Mouse (Mus musculus) heart, postnatal 36 days (tissue): Measurements from ENCODE around the gene Wrap53. TPM values are rescaled to one million over a fixed set of nuclear protein-coding genes. Genes with fewer than 3 reads are reported as not detected.
"Not testable (repeated sequence)": the region's sequence is repeated elsewhere in the genome, so short reads cannot be mapped to it uniquely, and the experiment has no call there.

Experiments used
- DNase-seq, 2 experiments: peaks; one replicate each; pipeline ENCODE4 v3.0.0; 2021 to 2022
- intact Hi-C: fragments of 180-260 bp; cut with DNase I; formaldehyde crosslinking; loops from one replicate; pipeline ENCODE4 v1.15.1; 2025
- total RNA-seq, 2 experiments: library from RNA; stranded (reverse); gene quantifications; 2 replicates each; pipeline ENCODE4 v1.2.3; 2021

Gene Wrap53
- total RNA-seq, 2 experiments from 2014 or later: 5.1 to 6.3 TPM

DNA sequence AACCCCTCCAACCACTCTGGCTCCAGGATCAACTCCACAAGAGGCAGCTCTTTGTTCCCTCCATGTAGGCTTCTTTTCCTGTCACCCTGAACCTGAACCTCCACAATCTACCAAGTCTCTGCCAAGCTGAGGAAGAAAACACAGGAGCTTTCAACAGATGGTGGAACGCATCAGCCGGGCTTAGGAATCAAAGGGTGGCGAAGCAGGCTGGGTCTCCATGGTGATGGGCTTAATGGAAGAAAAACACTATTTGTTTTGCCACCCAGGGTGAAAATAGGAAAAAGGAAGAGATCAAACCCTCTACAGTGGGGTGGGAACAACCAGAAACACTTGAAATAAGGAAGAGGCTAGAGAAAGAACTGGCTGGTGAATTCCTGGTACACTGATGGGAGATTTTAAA, 36.5 kb downstream of the Wrap53 start:
- no peak for DNase-seq
- intact Hi-C loops: no loop called here

DNA sequence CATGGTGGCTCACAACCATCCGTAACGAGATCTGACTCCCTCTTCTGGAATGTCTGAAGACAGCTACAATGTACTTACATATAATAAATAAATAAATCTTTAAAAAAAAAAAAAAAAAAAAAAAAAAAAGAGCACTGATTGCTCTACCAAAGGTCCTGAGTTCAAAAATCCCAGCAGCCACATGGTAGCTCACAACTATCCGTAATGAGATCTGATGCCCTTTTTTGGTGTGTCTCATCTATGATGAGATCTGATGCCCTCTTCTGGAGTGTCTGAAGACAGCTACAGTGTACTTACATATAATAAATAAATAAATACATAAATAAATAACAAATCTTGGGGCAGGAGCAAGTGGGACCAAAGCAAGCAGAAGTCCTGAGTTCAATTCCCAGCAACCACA, 38.3 kb downstream of the Wrap53 start:
- DNase-seq, intact Hi-C loops: not testable (repeated sequence)

DNA sequence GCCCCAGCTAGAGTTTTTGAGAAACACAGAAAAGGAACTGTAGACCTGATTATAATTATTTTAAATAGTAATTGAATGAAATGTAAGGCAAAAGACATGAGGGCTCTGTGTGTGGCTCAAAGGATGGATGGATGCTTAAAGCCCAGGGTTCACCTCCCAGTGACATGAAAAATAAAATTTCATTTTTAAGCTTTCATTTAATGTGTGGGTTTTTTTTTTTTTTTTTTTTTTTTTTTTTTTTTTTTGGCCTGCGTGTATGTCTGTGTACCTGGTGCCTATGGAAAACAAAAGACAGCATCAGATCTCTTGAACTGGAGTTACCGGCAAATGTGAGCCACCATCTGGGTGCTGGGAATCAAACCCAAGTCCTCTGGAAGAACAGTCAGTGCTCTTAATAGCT, 39.4 kb downstream of the Wrap53 start:
- no peak for DNase-seq
- intact Hi-C loops: no loop called here

DNA sequence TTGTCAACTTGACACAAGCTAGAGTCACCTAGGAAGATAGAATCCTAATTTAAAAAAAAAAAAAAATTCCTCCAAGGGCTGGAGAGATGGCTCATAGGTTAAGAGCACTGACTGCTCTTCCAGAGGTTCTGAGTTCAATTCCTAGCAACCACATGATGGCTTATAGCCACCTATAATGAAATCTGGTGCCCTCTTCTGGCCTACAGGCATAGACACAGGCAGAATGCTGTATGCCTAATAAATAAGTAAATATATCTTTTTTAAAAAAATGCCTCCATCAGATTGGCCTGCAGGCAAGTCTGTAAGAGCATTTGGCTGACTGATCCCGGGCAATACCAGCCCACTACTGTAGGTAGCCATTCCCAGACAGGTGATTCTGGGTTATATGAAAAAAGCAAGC, 45.1 kb downstream of the Wrap53 start:
- intact Hi-C loops: no loop called here
- DNase-seq: no peak

DNA sequence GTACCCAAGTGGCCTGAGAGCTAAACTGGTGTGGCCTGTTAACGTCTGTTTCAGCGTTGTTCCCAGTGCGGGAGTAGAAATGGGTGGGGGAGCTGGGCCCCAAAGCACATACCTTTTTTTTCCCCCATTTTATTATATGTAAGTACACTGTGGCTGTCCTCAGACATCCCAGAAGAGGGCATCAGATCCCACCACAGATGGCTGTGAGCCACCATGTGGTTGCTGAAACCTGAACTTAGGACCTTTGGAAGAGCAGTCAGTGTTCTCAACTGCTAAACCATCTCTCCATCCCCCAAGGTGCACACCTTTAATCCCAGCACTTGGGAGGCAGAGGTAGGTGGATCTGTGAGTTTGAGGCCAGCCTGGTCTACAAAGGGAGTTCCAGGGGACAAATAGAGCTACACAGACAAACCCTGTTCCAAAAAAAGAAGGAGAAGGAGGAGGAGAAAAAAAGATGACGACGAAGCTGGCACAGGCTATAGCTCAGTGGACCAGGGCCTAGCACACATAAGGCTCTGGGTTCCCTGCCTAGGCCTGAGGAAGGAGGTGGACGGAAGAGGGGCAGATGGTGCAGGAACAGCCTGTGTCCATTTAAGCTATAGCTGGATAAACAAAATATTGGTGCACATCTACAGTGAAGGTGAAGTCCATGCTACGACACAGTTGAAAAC, 47.4 kb downstream of the Wrap53 start:
- intact Hi-C loops: no loop called here
- DNase-seq: no peak

DNA sequence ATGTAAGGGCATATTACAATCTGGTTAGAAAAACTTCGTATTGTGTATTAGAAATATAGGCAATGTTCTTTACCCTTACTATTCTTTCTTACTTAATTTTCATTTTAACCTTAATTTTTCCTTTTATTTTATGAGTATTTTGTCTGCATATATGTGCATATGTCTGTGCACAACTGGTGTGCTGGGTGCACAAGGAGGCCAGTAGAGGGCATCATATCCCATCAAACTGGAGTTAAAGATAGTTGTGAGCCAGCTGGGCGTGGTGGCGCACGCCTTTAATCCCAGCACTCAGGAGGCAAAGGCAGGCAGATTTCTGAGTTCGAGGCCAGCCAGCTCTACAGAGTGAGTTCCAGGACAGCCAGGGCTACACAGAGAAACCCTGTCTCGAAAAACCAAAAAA, 49.3 kb downstream of the Wrap53 start:
- intact Hi-C loops, DNase-seq: not testable (repeated sequence)

DNA sequence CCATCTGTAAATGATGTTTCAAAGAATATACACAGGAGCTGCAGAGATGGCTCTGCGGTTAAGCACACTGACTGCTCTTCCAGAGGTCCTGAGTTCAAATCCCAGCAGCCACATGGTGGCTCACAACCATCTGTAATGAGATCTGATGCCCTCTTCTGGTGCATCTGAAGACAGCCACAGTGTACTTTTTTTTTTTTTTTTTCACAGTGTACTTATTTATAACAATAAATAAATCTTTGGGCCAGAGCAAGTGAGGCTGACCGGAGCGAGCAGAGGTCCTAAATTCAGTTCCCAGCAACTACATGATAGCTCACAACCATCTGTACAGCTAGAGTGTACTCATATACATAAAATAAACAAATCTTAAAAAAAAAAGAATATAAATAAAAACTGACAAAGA, 49.8 kb downstream of the Wrap53 start:
- DNase-seq, intact Hi-C loops: not testable (repeated sequence)

DNA sequence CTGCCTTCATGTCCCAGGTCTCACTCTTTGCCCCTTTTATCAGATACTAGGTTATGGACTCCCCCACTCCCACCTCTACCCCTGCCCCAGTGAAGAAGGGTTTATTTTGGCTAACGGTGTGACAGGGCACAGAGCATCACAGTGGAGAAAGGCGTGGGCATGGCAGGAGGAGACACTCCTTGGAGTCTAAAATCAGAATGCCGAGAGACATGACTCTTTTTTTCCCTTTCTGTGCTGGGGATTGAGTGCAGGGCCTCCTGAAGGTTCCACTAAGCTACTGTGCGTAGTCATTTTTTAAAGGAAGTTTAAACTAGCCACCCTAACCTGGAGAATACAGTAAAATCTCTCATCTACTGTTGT, 52.0 kb downstream of the Wrap53 start:
- intact Hi-C loops: no loop called here
- DNase-seq: no peak

DNA sequence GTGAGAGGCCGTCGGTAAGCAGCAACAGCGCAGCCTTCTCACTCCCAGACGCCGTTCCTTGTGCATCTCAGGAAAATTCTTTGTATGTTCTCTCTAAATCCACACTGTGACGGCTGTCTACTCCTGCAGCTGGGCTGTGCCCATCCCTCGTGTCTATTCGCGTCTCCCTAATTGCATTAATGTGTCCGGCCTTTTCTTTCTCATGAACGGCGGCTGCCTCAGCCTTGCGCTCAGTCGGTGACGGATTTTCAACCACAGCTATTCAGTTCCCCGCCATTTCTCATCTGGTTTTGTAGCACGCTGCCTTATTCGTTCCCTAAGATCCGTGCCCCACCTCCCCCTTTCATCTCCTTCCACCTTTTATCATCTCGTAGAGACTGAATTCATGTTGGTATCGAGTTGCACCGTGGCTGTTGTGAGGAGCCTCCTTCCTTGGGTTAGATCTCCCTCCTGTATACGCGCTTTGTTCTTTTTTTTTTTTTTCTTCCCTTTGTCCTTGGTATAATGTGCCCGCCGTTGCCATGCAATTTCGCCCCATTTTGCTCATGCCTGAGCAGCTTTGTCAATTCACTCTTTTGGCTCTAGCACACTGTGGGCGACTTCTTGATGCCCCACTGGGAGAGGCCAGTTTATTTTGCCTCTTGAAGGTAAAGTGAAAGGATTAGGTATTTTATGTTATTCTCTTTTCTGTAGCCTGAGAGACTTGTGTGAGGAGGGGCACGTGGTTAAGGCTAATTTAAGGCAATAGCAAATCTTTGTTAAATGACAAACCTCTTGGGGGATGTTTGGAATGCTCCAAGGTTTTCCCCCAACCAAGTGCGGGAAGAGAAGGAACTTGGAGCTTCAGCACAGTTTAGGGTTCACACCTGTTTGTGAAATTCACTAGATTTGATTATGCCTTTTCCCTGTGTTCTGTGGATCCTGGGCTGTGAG, 52.7 kb downstream of the Wrap53 start:
- intact Hi-C loops: no loop called here

DNA sequence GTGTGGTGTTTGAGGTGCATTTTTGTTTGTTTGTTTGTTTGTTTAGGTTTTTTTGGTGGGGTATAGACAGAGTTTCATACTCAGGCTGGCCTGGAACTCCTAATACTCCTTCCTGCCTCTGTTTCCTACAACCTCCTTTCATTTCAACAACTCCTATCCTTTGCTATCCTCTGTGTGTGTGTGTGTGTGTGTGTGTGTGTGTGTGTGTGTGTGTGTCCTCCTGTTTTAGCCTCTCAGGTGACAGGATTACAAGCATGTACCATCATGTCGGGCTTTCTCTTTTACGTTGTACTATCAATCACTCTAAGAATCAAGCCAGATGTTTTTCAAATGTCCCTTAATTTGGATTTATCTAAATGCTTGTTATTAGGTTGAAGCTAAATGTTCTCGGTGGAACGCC, 53.4 kb downstream of the Wrap53 start:
- no peak for DNase-seq
- intact Hi-C loops: no loop called here

More for the DNA sequence above, 52.7 kb downstream of the Wrap53 start:
- DNase-seq: no peak

DNA sequence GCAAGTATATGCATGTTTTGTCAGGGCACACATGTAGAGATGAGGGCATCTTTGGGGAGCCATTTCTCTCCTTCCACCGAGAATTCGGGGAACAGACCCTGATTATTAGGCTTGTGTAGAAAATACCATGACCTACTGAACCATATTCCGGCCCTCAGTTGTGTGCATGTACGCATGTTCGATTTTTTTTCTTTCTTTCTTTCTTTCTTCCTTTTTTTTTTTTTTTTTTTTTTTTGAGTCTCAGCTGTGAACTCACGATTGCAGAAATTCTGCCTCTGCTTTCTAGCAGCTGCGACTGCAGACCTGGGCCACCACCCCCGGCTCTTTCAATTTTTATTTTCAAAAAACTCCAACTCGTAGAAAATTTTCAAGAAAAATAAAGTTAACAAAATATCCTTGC, 54.4 kb downstream of the Wrap53 start:
- no peak for DNase-seq
- intact Hi-C loops: no loop called here

DNA sequence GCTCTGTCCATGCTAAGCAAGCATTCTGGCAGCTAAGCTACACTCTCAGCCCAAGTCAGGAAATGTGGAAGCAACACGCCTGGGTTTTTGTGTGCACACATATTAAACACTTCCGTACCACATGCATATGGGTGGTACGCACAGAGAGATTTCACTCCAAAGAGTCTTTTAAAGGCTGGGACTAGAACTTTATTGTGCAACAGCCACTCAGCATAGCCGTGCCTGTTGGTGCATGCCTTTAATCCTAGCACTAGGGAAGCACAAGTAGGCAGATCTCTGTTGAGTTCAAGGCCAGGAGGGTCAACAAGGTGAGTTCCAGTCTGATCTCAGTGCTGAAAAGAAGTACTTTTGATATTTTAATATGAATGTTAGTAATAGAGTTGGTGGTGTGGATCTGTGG, 56.4 kb downstream of the Wrap53 start:
- DNase-seq: no peak
- intact Hi-C loops: no loop called here

DNA sequence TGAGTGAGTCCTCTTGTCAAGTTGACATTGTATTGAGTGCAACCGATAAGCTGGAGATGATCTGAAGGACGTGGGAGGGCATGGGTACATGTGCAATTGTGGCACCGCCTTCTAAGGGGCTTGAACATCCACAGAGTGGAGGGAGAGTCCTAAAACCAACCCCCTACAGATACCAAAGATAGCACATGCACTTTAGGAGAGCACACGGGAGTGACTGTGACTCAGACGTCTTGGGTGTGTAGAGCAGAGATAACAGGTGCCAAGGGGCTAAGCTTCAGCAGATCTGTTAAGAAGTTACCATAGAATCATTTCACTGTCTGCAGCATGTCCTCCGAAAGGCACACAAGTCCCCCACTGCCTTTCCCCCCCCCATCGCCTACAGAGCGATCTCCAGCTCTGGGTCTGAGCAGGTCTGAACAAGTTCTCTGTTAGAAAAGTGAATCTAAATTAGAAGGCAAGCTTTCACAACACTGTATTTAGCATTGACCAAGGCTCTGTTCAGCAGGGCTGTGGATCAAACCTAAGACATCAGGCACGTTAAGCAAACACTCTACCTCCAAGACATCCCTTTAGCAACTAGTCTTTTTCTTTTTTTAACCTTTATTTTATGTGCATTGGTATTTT, 58.4 kb downstream of the Wrap53 start:
- DNase-seq: no peak
- intact Hi-C loops: no loop called here

DNA sequence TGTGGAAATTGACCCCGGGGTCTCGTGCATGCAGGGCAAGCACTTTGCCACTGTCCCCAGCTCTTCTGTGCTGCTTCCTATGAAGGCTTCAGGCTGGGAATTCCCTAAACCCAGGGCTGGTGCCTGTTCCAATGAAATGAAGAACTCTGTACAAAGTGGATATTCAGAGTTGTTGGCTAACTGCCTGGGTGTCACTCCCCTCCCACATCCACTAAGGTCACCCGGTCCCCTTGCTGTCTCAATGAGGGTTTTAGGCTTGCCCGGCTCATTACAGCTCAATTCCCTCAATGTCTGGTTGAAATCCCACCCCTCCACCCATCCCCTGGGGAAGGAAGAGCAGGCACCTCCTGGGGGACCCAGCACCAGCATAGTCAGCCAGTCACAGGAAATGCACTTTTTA, 60.1 kb downstream of the Wrap53 start:
- intact Hi-C loops: no loop called here
- no peak for DNase-seq

DNA sequence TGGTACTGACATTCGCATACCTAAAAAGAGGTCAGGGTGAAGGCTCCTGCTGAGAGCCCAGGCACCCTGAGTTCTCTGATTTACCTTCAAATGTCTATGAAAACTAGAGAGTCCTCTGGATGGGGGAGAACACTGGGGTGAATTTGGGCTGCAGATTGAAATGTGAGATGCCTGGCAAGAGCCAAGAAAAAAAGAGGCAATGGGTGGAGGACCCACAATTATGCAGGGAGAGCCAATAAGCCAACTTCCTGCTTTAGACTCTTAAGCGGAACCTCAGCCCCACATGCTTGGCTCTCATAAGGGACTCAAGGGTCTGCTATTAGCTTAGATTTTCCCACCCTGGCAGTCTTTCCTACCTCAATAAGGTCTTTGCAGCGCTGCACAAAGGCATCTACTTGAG, 63.4 kb downstream of the Wrap53 start:
- intact Hi-C loops: no loop called here
- no peak for DNase-seq

DNA sequence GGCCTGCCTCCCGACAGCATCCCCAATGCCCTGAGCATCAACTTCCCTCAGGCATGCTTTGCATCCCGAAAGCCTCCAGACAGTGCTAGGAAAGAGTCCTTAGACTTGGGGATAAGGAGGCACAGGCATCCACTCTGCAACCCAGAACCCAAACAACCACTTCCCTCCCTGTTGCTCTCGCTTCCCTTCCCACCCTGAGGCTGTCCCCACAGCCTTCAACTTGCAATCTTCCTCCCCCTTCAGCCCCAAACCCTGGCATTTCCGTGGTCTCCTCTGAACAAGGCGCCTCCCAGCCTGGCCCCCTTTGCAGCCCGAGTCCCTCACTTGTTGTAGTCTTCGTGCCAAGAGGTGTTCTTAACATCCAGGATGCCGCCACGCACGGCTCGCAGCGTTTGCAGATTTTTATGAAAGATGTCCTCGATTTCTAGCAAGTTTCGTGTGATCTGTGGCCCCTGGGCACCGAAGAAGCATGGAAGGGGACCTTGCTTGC, 63.9 kb downstream of the Wrap53 start:
- intact Hi-C loops: no loop called here
- no peak for DNase-seq

DNA sequence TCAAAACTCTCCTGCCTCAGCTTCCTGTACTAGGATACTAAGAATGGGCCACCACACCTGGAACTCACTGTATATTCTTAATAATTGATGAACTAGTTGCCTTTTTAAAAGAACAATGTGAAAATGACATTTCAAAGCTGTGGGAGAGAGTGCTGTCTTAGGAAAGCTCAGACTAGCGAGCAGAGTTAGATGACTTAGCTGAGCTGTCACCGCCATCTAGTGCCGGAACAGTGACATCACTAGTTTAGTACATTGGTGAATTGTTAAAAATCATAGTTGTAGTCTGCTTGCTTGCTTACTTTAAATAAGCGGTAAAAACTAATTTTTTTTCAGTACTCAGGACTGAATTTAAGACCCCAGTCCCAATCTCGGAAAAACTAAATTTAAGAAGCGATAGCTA, 66.2 kb downstream of the Wrap53 start:
- DNase-seq: peak; percentile 59 to 68
- intact Hi-C loops: loop anchor here (1.0 to 5.0 kb wide), 4 partner anchors 81 to 322 kb away; no protein-coding TSS in a partner anchor
